In genomic region chr9:31583983-31584382, GRCm38 (mm10) we compare ENCODE assay signal across 21 mouse cellular contexts.
"Had no signal": no experiment of that assay in that cellular context is flagged by ENCODE, and none has a peak within 500 bp of the region (broad histone marks: within the 10 kb centered on the region; RNA-seq: fewer than 3 reads in every experiment).

No protein-coding gene starts in this region.

- H3K27me3 ChIP-seq: limb, embryonic 12.5 days; liver, embryonic 12.5 days; liver, embryonic 15.5 days; midbrain, embryonic 12.5 days; midbrain, embryonic 15.5 days; neural tube, embryonic 12.5 days; neural tube, embryonic 15.5 days had no signal

- H3K4me3 ChIP-seq: limb, embryonic 12.5 days; liver, embryonic 12.5 days; liver, embryonic 15.5 days; midbrain, embryonic 12.5 days; midbrain, embryonic 15.5 days; neural tube, embryonic 12.5 days; neural tube, embryonic 15.5 days had no signal

- H3K36me3 ChIP-seq: limb, embryonic 12.5 days; liver, embryonic 12.5 days; liver, embryonic 15.5 days; midbrain, embryonic 12.5 days; midbrain, embryonic 15.5 days; neural tube, embryonic 12.5 days; neural tube, embryonic 15.5 days had no signal

- H3K9me3 ChIP-seq: limb, embryonic 12.5 days; liver, embryonic 12.5 days; liver, embryonic 15.5 days; midbrain, embryonic 12.5 days; midbrain, embryonic 15.5 days; neural tube, embryonic 12.5 days; neural tube, embryonic 15.5 days had no signal

- ATAC-seq: liver, embryonic 12.5 days; midbrain, embryonic 15.5 days had no signal

- H3K4me1 ChIP-seq: liver, embryonic 12.5 days; liver, embryonic 15.5 days; midbrain, embryonic 12.5 days; midbrain, embryonic 15.5 days; neural tube, embryonic 12.5 days; neural tube, embryonic 15.5 days had no signal

- H3K9ac ChIP-seq: limb, embryonic 12.5 days; liver, embryonic 12.5 days; liver, embryonic 15.5 days; midbrain, embryonic 12.5 days; midbrain, embryonic 15.5 days; neural tube, embryonic 12.5 days; neural tube, embryonic 15.5 days had no signal

- H3K4me2 ChIP-seq: limb, embryonic 12.5 days; liver, embryonic 12.5 days; liver, embryonic 15.5 days; midbrain, embryonic 12.5 days; midbrain, embryonic 15.5 days; neural tube, embryonic 12.5 days; neural tube, embryonic 15.5 days had no signal

- H3K27ac ChIP-seq: limb, embryonic 12.5 days; liver, embryonic 12.5 days; liver, embryonic 15.5 days; macrophage; midbrain, embryonic 12.5 days; midbrain, embryonic 15.5 days; neural tube, embryonic 12.5 days; neural tube, embryonic 15.5 days; stomach, postnatal 0 days had no signal

- DNase-seq: kidney, adult 9 months; kidney, postnatal 14 days; kidney, postnatal 4 days; liver; lung, adult 18-20 months; lung, postnatal 14 days; right cerebral cortex, adult 18-20 months; right cerebral cortex, postnatal 14 days; right cerebral cortex, postnatal 4 days; thymus, adult 2 months; thymus, postnatal 14 days; thymus, postnatal 4 days had no signal
